Mouse (Mus musculus) thymus, postnatal 10 days (tissue): ENCODE measurements at regions not wholly inside any gene's neighbourhood (a gene's known extent, or its start where the extent isn't known, plus 50 kb on each side); places are given as distances from the start of the nearest gene placed in this dataset.
A peak's percentile ranks its signal among the peaks of the same experiment; 100 is the strongest.

Experiments used
- DNase-seq, 2 experiments: peaks; one replicate each; pipeline ENCODE4 v3.0.0; 2021; ENCODE audit warnings: low spot score in 2 of 2

GRCm38 (mm10) chr6:117613656-117614350, 227.2 kb upstream of the Zfp637 start:
- no peak for DNase-seq

GRCm38 (mm10) chr6:117614386-117614785, 226.6 kb upstream of the Zfp637 start:
- no peak for DNase-seq

- no peak for DNase-seq
These were observed 223.8 kb upstream of the Zfp637 start for GRCm38 (mm10) chr6:117617168-117617567.

GRCm38 (mm10) chr6:117617951-117618350, 223.0 kb upstream of the Zfp637 start:
- no peak for DNase-seq

GRCm38 (mm10) chr6:117619606-117620005, 221.4 kb upstream of the Zfp637 start:
- no peak for DNase-seq

GRCm38 (mm10) chr6:117622446-117622845, 218.5 kb upstream of the Zfp637 start:
- no peak for DNase-seq

- no peak for DNase-seq
These were observed 218.0 kb upstream of the Zfp637 start for GRCm38 (mm10) chr6:117622946-117623345.

- no peak for DNase-seq
These were observed 215.3 kb upstream of the Zfp637 start for GRCm38 (mm10) chr6:117625716-117626115.

GRCm38 (mm10) chr6:117627461-117627860, 213.5 kb upstream of the Zfp637 start:
- DNase-seq: no peak

- no peak for DNase-seq
These were observed 194.4 kb upstream of the Zfp637 start for GRCm38 (mm10) chr6:117646628-117647027.

- DNase-seq: no peak
These were observed 190.4 kb upstream of the Zfp637 start for GRCm38 (mm10) chr6:117650541-117650940.

GRCm38 (mm10) chr6:117651551-117651950, 189.4 kb upstream of the Zfp637 start:
- DNase-seq: no peak

- no peak for DNase-seq
These were observed 189.0 kb upstream of the Zfp637 start for GRCm38 (mm10) chr6:117652012-117652411.

GRCm38 (mm10) chr6:117652917-117653316, 188.1 kb upstream of the Zfp637 start:
- DNase-seq: no peak

- DNase-seq: no peak
These were observed 187.0 kb upstream of the Zfp637 start for GRCm38 (mm10) chr6:117653886-117654425.

GRCm38 (mm10) chr6:117655986-117656385, 185.0 kb upstream of the Zfp637 start:
- no peak for DNase-seq

GRCm38 (mm10) chr6:117660576-117660975, 180.4 kb upstream of the Zfp637 start:
- DNase-seq: peak in 1 of 2 experiments; percentile 22

GRCm38 (mm10) chr6:117662635-117663034, 178.3 kb upstream of the Zfp637 start:
- DNase-seq: no peak

- no peak for DNase-seq
These were observed 170.6 kb upstream of the Zfp637 start for GRCm38 (mm10) chr6:117670337-117670736.

GRCm38 (mm10) chr6:117670792-117671525, 170.0 kb upstream of the Zfp637 start:
- DNase-seq: no peak

- DNase-seq: peak in 1 of 2 experiments; percentile 53
These were observed 165.8 kb upstream of the Zfp637 start for GRCm38 (mm10) chr6:117675059-117675800.
